Mouse (Mus musculus) T-helper 2 cell (primary cell): ENCODE data around the gene Fgf11.

Experiments
- in situ Hi-C: fragments of 300-600 bp; cut with MboI, MseI; formaldehyde crosslinking; loops from one replicate; pipeline ENCODE4 v1.15.1; 2025; ENCODE audit warnings: high pct_unique_total_duplicates

Gene Fgf11

GRCm38 (mm10) chr11:69787306-69787705, 14.4 kb downstream of the Fgf11 start:
- in situ Hi-C loops, result no loop called here

GRCm38 (mm10) chr11:69784793-69785272, 16.8 kb downstream of the Fgf11 start:
- in situ Hi-C loops, result no loop called here

- in situ Hi-C loops, result no loop called here
These were observed 19.8 kb downstream of the Fgf11 start for GRCm38 (mm10) chr11:69781828-69782227.

- in situ Hi-C loops, result no loop called here
These were observed 22.7 kb downstream of the Fgf11 start for GRCm38 (mm10) chr11:69778985-69779384.

- in situ Hi-C loops, result no loop called here
These were observed 23.2 kb downstream of the Fgf11 start for GRCm38 (mm10) chr11:69778258-69778982.

- in situ Hi-C loops, result no loop called here
These were observed 24.0 kb downstream of the Fgf11 start for GRCm38 (mm10) chr11:69777504-69778257.

- in situ Hi-C loops, result no loop called here
These were observed 25.2 kb downstream of the Fgf11 start for GRCm38 (mm10) chr11:69776488-69776887.

GRCm38 (mm10) chr11:69775716-69776115, 25.9 kb downstream of the Fgf11 start:
- in situ Hi-C loops, result no loop called here

- in situ Hi-C loops, result loop anchor here (25.0 kb wide), 1 partner anchor 887 kb away; the partner anchor contains the start of genes Eno3, Pfn1 and Spag7
These were observed 26.7 kb downstream of the Fgf11 start for GRCm38 (mm10) chr11:69774961-69775360.

- in situ Hi-C loops, result loop anchor here (25.0 kb wide), 1 partner anchor 895 kb away; the partner anchor contains the start of genes Eno3, Pfn1 and Spag7
These were observed 34.1 kb downstream of the Fgf11 start for GRCm38 (mm10) chr11:69767625-69767909.

- in situ Hi-C loops, result loop anchor here (25.0 kb wide), 1 partner anchor 895 kb away; the partner anchor contains the start of genes Eno3, Pfn1 and Spag7
These were observed 34.6 kb downstream of the Fgf11 start for GRCm38 (mm10) chr11:69766872-69767624.

- in situ Hi-C loops, result loop anchor here (25.0 kb wide), 1 partner anchor 896 kb away; the partner anchor contains the start of genes Eno3, Pfn1 and Spag7
These were observed 35.5 kb downstream of the Fgf11 start for GRCm38 (mm10) chr11:69766126-69766609.

- in situ Hi-C loops, result loop anchor here (25.0 kb wide), 1 partner anchor 897 kb away; the partner anchor contains the start of genes Eno3, Pfn1 and Spag7
These were observed 36.2 kb downstream of the Fgf11 start, which contains the start of gene Zbtb4 for GRCm38 (mm10) chr11:69765221-69766125. TSS of gene Zbtb4 (plus strand) at chr11:69765912.

GRCm38 (mm10) chr11:69763551-69763950, 38.1 kb downstream of the Fgf11 start:
- in situ Hi-C loops, result loop anchor here (25.0 kb wide), 1 partner anchor 899 kb away; the partner anchor contains the start of genes Eno3, Pfn1 and Spag7

GRCm38 (mm10) chr11:69761868-69762267, 39.8 kb downstream of the Fgf11 start, which contains the start of gene Slc35g3:
TSS of gene Slc35g3 (minus strand) at chr11:69761968.
- in situ Hi-C loops, result loop anchor here (25.0 kb wide), 1 partner anchor 900 kb away; the partner anchor contains the start of genes Eno3, Pfn1 and Spag7

- in situ Hi-C loops, result loop anchor here (25.0 kb wide), 1 partner anchor 901 kb away; the partner anchor contains the start of genes Eno3, Pfn1 and Spag7
These were observed 40.8 kb downstream of the Fgf11 start for GRCm38 (mm10) chr11:69760901-69761200.

- in situ Hi-C loops, result loop anchor here (25.0 kb wide), 1 partner anchor 902 kb away; the partner anchor contains the start of genes Eno3, Pfn1 and Spag7
These were observed 41.3 kb downstream of the Fgf11 start for GRCm38 (mm10) chr11:69760160-69760900.

- in situ Hi-C loops, result loop anchor here (5.0 to 25.0 kb wide), 2 partner anchors 83 to 903 kb away; partner anchors contain the start of genes Eno3, Pfn1 and Spag7
These were observed 42.5 kb downstream of the Fgf11 start for GRCm38 (mm10) chr11:69758971-69759721.
